Mouse (Mus musculus) spleen, adult 12 weeks (tissue): Measurements from ENCODE around the gene Ybey.

Source experiments
- DNase-seq: peaks from one replicate; pipeline ENCODE4 v3.0.0; 2022; ENCODE audit warnings: low spot score

Gene Ybey

DNA sequence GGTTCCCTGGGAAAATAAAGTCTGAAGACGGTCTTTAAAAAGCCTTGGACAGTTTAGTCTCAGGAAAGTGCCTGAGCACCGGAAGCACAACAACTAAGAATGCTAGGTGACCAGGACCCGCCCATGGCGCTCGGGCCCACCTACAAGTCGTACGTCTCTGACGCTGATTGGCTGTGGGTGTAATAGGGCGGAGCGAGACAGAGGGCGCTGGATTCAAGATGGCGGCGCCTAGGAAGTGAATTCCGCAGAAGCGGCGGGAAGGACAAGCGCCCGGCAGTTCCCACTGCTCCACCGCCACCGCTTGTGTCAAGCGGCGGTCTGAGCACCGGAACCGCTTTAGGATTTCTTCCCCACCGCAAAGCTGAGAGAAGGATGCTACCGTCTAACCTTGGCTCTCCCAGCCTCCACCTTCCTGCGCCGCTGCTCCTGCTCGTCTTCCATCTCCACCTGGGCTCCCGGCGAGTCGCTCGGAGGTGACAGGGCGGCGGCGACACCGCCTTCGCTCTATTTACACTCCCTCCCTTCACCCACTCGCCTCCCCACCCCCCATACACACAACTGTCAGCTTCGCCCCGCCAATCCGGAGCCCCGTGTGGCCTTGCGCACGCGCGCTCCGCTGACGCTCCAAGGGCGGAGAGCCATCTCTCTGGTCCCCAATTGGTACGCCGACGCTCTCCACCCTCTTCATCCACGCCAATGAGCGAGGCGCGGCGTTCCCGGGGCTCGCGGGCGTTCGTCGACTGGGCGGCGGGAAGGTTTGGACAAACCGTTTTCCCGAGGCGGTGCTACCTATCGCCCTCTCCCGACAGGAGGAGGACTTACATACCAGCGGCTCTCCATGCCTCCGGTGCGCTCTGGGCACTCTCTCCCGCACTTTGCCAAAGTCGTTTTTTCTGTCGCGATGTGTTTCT is 26.5 kb downstream of the Ybey start, which contains the start of gene Pcnt:
TSS of gene Pcnt (minus strand) at position 609 of the 911 bp plus-strand sequence.
- peak; percentile 93 for DNase-seq

DNA sequence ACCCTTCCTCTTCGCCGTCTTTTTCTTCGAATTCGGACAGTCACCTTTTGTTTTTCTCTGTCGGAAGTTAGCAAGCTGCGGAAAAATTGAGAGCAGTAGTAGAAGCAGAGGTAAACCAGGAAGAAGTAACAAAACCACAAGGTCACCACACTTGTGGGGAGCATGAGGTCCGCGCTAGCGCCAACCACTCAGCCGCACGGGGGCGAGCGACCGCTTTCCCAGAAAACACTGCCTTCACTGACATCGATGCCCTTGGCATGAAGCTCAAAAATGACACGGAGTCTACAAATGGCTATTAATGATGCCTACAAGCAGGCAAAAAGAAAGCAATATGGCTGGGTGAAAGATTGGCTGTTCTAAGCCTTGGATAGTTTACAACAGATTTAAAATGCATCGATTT is 28.6 kb downstream of the Ybey start, which contains the start of gene AC141477.1:
TSS of gene AC141477.1 (minus strand) at position 164 of the 400 bp plus-strand sequence.
- no peak for DNase-seq

DNA sequence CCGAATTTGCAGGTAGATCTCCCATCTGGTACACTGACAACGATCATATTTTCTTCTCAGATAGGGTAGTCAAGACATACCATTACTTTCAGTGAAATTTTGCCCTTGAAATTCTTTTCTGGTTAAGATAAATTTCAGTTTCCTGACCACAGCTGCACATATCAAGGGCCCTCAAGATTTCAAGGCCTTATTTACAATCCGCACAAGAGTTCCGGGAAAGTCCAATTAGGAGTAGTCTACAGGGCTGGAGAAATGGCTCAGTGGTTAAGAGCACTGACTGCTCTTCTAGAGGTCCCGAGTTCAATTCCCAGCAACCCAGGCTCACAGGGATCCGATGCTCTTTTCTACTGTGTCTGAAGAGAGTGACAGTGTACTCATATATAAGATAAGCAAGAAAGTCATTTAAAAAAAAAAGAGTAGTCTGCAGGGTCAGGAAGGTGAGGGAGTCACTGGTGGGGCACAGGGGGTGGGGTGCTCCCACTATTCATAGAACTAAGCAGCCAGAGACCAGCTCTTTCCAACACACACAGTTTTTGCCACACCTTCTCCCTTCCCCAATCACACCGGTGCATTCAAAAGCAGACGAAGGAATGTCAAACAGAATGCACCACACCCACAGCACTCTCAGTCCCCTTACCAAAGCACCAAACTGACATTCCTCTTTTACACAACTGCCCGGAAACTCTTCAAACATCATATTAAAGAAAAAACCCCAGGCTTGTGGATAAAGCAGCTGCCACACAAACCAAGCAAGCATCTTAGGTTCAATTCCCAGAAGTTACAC is 29.6 kb downstream of the Ybey start:
- DNase-seq: no peak

DNA sequence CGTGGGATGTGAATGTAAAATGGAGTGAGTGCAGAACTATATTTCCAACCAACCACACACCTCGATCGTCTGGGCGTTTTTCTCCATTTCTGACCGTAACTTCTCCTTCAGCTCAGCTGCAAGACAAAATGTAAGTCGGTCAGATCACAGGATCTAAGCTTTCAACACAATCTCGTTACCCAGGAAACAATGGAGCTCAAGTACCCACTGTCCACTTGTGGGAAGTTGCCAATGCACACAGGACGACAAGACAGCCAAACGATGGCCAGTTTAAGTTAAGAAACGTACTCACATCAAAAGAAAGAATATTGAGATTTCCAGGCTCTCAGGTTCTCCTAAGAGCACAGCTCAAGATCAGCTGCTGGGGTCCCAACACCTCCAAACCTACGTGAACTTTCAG is 35.0 kb downstream of the Ybey start:
- DNase-seq: no peak

DNA sequence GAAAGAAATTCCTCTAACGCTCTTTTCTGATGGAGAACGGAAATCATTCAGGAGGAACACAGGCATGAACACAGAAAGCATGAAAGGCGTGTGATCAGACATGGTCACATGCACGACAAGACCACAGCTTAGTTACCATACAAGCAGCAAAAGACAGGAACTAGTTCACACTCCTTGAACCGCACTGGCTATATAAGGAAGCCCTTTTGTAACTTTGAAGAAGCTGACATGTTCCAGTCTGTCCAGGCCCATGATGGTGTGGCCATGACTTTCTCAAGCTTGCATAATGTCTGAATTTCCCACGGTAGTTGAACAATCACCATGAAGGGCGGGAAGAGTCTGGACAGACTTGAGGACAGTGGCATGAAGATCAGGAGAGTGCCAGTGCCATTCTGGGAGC is 43.2 kb downstream of the Ybey start:
- no peak for DNase-seq

DNA sequence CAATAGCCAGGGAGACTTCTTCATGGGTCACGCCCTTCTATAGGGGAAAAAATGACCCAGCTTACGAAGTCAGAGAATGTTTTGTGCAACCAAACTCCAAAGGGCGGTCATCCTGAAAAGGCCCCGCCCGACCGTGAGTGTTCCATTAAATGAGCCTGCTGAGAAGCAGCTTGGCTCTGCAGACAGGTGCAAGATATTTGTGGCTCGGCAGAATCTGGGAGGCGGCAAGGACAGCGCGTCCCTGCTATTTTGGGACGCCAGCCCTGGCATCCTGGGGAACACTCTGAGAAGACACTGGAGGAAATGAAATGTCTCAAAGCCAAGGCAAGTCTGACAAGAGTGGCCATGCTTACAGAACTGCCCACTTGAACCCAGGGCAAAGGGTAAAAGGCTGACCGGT is 52.1 kb downstream of the Ybey start:
- DNase-seq: no peak
